Mouse (Mus musculus) ES-Bruce4 (cell line): ENCODE measurements around the gene Xpot. TPM values are rescaled to one million over a fixed set of nuclear protein-coding genes. Genes with fewer than 3 reads are reported as not detected.

Source experiments
- H3K27ac ChIP-seq: 2 replicates; pipeline ENCODE4 v1.5.1; 2012; ENCODE audit warnings: low read length, inconsistent platforms; ENCODE audit not compliant: insufficient read depth
- H3K27me3 ChIP-seq: 2 replicates; pipeline ENCODE4 v1.6.1; 2012; ENCODE audit warnings: mild to moderate bottlenecking, low read length, inconsistent platforms; ENCODE audit not compliant: control insufficient read depth, poor library complexity, insufficient read depth, severe bottlenecking
- H3K36me3 ChIP-seq: 2 replicates; pipeline ENCODE4 v1.6.1; 2012; ENCODE audit warnings: inconsistent platforms, mild to moderate bottlenecking, low read length, moderate library complexity; ENCODE audit not compliant: control insufficient read depth, poor library complexity, insufficient read depth, severe bottlenecking
- H3K4me1 ChIP-seq: one replicate; pipeline ENCODE4 v1.8.1; 2011; ENCODE audit warnings: low read length; ENCODE audit not compliant: control insufficient read depth, insufficient read depth
- H3K4me3 ChIP-seq: 2 replicates; pipeline ENCODE4 v1.5.1; 2011; ENCODE audit warnings: low read depth, mild to moderate bottlenecking, low read length
- H3K9ac ChIP-seq: 2 replicates; pipeline ENCODE4 v1.6.1; 2012; ENCODE audit warnings: low read depth, mild to moderate bottlenecking, inconsistent platforms; ENCODE audit not compliant: poor library complexity, severe bottlenecking
- H3K9me3 ChIP-seq: replicated peaks from 2 replicates; pipeline ENCODE4 v1.6.1; 2012; ENCODE audit warnings: mild to moderate bottlenecking, low read length, inconsistent platforms; ENCODE audit not compliant: control insufficient read depth, poor library complexity, insufficient read depth, severe bottlenecking
- CTCF ChIP-seq: IDR thresholded peaks from one replicate; pipeline ENCODE4 v1.8.1; 2011; ENCODE audit warnings: low read depth, low read length
- EP300 ChIP-seq: IDR thresholded peaks from 2 replicates; pipeline ENCODE4 v1.6.1; 2011; ENCODE audit warnings: low read depth, low read length; ENCODE audit not compliant: insufficient read depth
- POLR2A ChIP-seq: IDR thresholded peaks from one replicate; pipeline ENCODE4 v1.8.1; 2011; ENCODE audit warnings: low read length; ENCODE audit not compliant: insufficient read depth
- polyA plus RNA-seq: library from polyadenylated mRNA; stranded (reverse); fragments of >200 nt; gene quantifications from 2 replicates; pipeline ENCODE4 v1.2.4, GENCODE M21; 2011; ENCODE audit warnings: low read depth; ENCODE audit not compliant: missing spikeins, insufficient read depth, insufficient read length

Gene Xpot
- polyA plus RNA-seq, 1 experiment, result 132 TPM

DNA sequence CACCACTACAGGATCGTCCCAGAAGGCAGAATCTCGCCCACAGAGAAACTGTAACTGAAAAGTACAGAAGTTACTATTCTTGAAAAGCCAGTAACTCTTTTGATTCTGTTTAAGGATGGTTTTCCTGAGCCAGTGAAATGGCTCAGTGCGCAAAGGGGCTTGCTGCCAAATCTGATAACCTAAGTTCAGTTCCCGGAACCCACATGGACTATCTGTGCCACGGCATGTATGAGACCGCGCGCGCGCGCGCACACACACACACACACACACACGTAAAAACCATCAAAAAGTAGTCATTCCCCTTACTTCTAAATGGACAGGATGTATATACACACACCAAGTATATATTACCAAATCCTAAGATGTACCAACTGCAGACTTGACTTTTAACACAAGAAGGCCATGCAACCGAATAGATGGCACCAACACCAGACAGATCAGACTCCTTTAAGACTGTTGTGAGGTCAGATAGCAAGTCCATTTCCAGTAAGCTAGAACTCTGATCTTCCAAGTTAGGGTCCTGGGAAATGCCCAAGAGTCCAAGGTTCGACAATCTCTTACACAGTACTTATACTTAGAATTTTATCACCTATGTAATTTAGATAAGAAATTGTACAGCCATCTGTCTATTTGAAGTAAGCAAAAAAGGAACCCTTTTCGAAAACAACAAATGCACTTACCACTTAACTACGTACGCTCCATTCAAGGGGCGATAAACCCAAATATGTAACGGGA lies 40.9 kb downstream of the Xpot start:
- Histone ChIP-seq H3K4me3 (no peak overlapping the region), H3K27me3 (no peaks in the 10 kb centered on the region), H3K27ac (no peak overlapping the region), H3K9ac (no peak overlapping the region), H3K36me3 (no peaks in the 10 kb centered on the region; the same call in 1 of the 2 replicates), H3K4me1 (no peaks in the 10 kb centered on the region), H3K9me3 (no peaks in the 10 kb centered on the region)
- no peak for TF ChIP-seq CTCF
- no peak for TF ChIP-seq EP300
- no peak for TF ChIP-seq POLR2A

DNA sequence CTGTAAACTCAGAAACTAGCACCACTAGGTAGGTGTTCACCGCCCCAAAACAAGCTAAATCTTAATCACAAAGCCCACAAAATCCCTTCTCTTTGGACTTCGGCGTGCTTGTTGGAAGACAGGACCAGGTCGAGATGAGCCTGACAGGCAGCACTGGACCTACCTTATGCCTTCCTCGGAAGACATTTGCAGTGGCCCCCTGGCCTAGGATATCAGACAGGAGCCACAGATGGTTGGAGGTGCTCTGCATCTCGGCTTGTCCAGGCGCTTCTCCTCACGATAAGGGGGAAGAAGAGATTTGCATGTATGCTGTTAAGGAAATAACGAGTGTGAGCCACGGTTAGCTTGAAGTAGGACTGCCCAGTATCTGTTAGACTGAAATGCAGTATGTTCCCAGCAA lies 42.1 kb downstream of the Xpot start:
- Histone ChIP-seq H3K4me1 (no peaks in the 10 kb centered on the region), H3K9ac (no peak overlapping the region), H3K36me3 (no peaks in the 10 kb centered on the region), H3K27ac (peak overlapping the region; percentile 24; the same call in 1 of the 2 replicates), H3K4me3 (no peak overlapping the region), H3K9me3 (no peaks in the 10 kb centered on the region), H3K27me3 (no peaks in the 10 kb centered on the region)
- TF ChIP-seq CTCF, result no peak
- TF ChIP-seq EP300, result no peak
- TF ChIP-seq POLR2A, result no peak

DNA sequence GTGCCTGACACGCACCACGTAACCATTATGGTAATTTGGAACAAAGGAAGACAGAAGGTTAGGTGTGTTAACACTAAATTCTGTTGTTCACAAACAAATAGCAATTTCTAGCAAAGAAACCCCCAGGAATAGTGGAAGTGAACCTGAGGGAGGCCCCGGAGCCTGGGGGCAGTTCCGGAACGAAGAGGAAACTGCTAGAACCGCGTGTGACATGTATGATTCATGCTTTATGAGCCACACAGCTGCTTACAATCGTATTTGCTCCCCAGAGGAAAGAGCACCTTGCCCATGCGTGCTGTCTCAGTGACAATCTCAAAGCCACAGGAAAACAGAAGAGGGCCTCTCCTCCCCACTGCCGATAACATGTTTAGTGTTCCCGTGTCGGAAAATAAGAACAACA lies 43.1 kb downstream of the Xpot start:
- no peaks in the 10 kb centered on the region for H3K4me1 ChIP-seq
- no peak for TF ChIP-seq EP300
- TF ChIP-seq POLR2A, result no peak
- no peak for TF ChIP-seq CTCF
- no peaks in the 10 kb centered on the region for H3K27me3 ChIP-seq
- H3K9me3 ChIP-seq, result no peaks in the 10 kb centered on the region
- 0 out of 2 replicates have a peak, but pooled peaks cover 4% of the 10 kb centered on the region for H3K36me3 ChIP-seq
- H3K4me3 ChIP-seq, result no peak overlapping the region
- H3K27ac ChIP-seq, result no peak overlapping the region
- no peak overlapping the region for H3K9ac ChIP-seq

DNA sequence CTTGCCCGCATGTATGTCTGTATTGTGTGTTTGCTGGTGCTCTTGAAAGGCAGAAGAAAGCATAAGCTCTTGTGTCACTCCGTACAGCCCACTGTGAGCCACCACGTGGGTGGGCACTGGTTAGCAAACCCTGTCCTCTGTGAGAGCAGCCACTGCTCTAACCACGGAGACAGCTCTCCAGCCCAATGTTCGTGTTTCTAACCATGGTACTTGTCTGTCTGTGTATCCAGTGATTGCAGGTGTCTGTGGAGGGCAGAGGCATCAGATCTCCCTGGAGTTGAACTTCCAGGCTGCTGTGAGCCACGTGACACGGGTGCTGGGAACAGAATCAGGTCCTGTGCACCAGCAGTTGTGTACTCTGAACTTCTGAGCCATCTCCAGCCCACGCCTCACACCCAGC lies 43.8 kb downstream of the Xpot start:
- Histone ChIP-seq H3K9me3 (no peaks in the 10 kb centered on the region), H3K4me3 (no peak overlapping the region), H3K4me1 (no peaks in the 10 kb centered on the region), H3K36me3 (0 out of 2 replicates have a peak, but pooled peaks cover 4% of the 10 kb centered on the region), H3K27me3 (no peaks in the 10 kb centered on the region), H3K9ac (no peak overlapping the region), H3K27ac (no peak overlapping the region)
- TF ChIP-seq EP300 (no peak), POLR2A (no peak), CTCF (no peak)

DNA sequence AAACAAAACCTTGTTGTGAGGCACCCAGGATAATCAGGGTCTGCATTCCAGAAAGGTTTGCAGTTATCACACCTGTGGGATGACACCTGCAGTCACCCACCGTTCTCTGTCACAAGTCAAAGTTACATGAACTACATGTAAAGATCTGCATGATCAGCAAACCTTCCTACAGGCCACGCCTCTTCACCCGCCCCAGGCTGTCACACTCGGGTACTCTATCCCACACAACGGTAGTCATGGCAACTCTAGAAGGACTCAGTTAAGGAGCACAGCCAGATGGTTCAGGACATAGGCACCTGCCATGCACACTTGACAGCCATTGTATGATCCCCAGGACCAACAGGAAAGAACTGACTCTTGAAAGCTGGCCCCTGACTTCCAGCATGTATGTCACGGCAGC lies 44.7 kb downstream of the Xpot start:
- Histone ChIP-seq H3K9ac (no peak overlapping the region), H3K27me3 (no peaks in the 10 kb centered on the region), H3K36me3 (0 out of 2 replicates have a peak, but pooled peaks cover 4% of the 10 kb centered on the region), H3K4me3 (no peak overlapping the region), H3K4me1 (no peaks in the 10 kb centered on the region), H3K27ac (no peak overlapping the region), H3K9me3 (no peaks in the 10 kb centered on the region)
- TF ChIP-seq EP300 (no peak), CTCF (no peak), POLR2A (no peak)

DNA sequence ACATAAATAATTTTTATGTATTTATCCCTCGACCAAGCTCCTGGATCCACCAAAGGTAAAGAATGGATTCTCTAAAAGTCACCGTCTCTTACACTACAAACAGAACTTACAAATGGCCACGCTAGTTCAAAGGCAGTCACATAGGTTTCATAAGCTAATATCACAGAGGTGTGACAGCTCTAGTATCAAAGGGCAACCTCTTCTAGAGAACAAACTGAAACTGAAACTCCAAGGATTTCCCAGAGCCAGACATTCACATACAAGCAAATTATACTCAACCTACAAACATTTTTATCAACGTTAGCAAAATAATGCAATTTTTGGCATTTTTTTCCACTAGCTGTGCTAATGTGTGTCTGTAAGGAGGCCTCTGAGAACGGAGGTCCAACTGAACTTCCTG lies 45.8 kb downstream of the Xpot start:
- Histone ChIP-seq H3K4me1 (no peaks in the 10 kb centered on the region), H3K9ac (no peak overlapping the region), H3K9me3 (no peaks in the 10 kb centered on the region), H3K27ac (no peak overlapping the region), H3K27me3 (no peaks in the 10 kb centered on the region), H3K36me3 (peaks cover 7% of the 10 kb centered on the region), H3K4me3 (no peak overlapping the region)
- no peak for TF ChIP-seq POLR2A
- TF ChIP-seq CTCF, result no peak
- TF ChIP-seq EP300, result no peak
